Mouse (Mus musculus) megakaryocyte-erythroid progenitor cell, adult 5 weeks (primary cell): Measurements from ENCODE around the gene 2610021A01Rik. TPM values are rescaled to one million over a fixed set of nuclear protein-coding genes. Genes with fewer than 3 reads are reported as not detected.

Source experiments
- polyA plus RNA-seq: library from polyadenylated mRNA; stranded (reverse); fragments of >175 nt; gene quantifications from 2 replicates; pipeline ENCODE4 v1.2.3, GENCODE M21; 2012

2610021A01Rik gene
- 0.48 and 0.53 TPM in 2 replicates for polyA plus RNA-seq

GRCm38 (mm10) chr7:41599034-41599813 lies at the start of gene 2610021A01Rik:
TSS of gene 2610021A01Rik (plus strand) at chr7:41599230.

GRCm38 (mm10) chr7:41573562-41573961 lies 25.5 kb upstream of the 2610021A01Rik start, which contains the start of gene Gm6871:
TSS of gene Gm6871 (minus strand) at chr7:41573662.

GRCm38 (mm10) chr7:41632409-41633220 lies 33.6 kb downstream of the 2610021A01Rik start, which contains the start of gene Zfp788:
TSS of gene Zfp788 (plus strand) at chr7:41633203.

Other genes starting within 250 kb of the 2610021A01Rik start
- 0.30 and 0.36 TPM in 2 replicates for gene AI987944, start 205.9 kb upstream of the 2610021A01Rik start, polyA plus RNA-seq
- gene Vmn2r57, start 150.5 kb upstream of the 2610021A01Rik start, polyA plus RNA-seq: not detected in 2 replicates
- not detected in 2 replicates for gene Gm20449, start 99.8 kb upstream of the 2610021A01Rik start, polyA plus RNA-seq
- 0.15 and 0.21 TPM in 2 replicates for gene AW146154, start 99.3 kb upstream of the 2610021A01Rik start, polyA plus RNA-seq
- gene Gm6871, start 25.6 kb upstream of the 2610021A01Rik start, polyA plus RNA-seq: not detected in 2 replicates
- 0.29 and 0.37 TPM in 2 replicates for gene Zfp788, start 34.0 kb downstream of the 2610021A01Rik start, polyA plus RNA-seq